Mouse (Mus musculus) cerebellum, postnatal 25 days (tissue): ENCODE data around the gene Chrm4.

Experiments
- DNase-seq, 2 experiments: peaks; one replicate each; pipeline ENCODE4 v3.0.0; 2021; ENCODE audit warnings: mixed read lengths in 2 of 2

Gene Chrm4

DNA sequence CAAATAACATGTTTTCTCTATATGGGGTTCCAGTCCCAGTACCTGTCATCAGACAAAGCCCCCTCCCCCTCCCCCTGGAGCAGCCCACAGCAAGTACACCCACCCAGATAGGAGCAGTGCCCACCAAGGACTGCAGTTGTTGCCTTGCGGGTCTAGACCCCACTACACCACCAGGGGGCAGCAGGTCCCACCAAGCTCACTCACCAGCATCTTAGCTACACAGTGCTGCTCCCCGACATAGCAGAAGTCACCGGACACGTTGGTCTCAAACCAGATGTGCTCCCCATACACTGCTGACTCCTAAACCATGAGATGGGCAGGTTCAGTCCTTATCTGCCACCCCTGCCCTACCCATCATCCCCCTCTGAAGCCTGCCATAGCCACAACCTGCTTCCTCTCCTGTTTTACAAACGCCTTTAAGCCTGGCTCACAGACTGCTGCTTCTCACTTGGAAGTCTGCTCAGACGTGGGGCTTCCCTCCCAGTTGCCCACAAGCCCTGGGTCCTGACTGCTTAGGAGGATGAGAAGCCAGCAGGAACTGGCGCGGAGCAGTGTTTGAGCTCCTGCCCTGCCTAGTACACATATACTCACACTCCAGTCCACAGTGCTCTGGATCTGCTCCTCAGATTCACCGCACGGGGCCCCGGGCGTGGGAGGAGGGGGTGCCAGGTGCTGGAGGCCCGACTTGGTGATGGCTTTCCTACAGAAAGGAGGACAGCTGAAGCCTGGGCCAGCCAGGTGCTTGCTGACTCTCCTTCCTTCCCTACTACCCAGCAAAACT, 17.3 kb downstream of the Chrm4 start:
- peak; percentile 89 to 90 for DNase-seq

GRCm38 (mm10) chr2:91945483-91945882, 18.4 kb downstream of the Chrm4 start, which contains the start of gene Gm9821:
Gm9821 (plus strand) TSS chr2:91945703.
- DNase-seq, result no peak

DNA sequence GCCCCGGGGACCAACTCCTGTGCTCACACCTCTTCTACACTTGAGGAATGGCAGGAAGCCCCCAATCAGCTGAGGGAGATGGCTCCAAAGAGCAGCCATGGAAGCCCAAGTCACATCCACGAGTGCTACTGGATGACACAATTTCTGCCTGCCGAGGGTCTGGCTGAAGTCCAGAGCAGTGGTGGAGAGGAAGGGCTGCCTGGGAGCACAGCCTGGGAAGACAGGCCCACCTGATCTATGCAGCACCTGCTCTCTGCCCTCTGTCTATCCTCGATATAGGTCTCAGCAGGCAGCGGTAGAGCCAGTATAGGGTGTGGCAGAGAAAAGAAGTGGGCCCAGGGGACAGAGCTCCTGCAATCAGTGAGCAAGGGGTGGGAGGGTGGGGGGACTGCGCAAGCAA, 19.8 kb downstream of the Chrm4 start:
- DNase-seq, result peak; percentile 68 to 74

DNA sequence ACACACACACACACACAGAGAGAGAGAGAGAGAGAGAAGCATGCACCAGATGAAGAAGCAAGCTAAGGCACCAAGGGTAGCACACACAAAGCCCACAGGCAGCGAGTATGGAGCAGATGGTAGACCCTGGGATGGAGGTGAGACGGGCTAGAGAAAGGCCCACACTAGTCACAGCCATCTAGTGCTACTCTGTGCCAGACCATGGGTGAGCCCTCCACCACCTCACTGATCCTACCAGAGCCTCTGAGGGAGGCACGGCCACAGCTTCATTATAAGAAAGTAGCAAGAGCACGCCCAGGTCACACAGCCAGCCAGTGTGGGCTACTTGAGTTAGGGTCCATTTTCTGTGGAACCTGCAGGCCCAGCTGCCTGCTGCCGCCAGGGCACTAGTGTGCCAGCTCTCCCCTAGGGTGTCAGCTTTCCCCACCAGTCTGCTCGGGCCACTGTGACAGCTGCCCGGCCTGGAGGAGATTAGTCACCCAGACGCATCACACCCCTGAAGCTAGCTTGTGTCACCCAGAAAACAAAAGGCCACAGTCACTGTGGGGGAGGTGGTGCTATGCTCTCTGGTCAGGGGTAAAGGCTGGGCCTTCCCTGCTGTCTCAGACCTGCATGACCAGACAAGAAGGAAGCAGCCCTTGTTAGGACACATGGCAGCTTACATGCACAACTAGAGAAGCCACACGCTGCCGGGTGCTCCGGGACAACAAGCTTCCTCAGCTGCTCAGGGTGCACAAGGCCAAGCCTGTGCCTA, 20.5 kb downstream of the Chrm4 start:
- DNase-seq, result peak; percentile 68 to 71

GRCm38 (mm10) chr2:91948151-91948509, 21.1 kb downstream of the Chrm4 start:
- DNase-seq, result no peak

DNA sequence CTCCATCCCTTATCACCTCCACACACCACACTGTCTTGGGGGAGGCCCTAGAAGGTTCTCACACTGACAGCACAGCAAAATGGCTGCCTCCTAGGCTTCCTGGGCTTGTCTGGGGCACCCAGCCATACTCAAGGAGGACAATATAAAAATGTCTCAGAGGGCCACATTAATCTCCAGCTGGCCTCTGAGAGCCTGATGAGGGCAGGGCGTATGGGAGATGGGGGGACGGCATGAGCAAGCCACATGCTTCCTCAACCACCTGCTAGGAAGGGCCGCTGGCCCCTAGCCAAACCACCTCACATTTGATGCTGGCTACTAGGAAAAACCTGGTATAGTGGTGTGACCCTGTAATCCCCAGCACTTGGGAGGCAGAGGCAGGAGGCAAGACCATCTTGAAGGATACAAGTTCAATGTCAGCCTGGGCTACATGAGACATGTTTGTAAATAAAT, 21.8 kb downstream of the Chrm4 start:
- peak; percentile 63 to 74 for DNase-seq

DNA sequence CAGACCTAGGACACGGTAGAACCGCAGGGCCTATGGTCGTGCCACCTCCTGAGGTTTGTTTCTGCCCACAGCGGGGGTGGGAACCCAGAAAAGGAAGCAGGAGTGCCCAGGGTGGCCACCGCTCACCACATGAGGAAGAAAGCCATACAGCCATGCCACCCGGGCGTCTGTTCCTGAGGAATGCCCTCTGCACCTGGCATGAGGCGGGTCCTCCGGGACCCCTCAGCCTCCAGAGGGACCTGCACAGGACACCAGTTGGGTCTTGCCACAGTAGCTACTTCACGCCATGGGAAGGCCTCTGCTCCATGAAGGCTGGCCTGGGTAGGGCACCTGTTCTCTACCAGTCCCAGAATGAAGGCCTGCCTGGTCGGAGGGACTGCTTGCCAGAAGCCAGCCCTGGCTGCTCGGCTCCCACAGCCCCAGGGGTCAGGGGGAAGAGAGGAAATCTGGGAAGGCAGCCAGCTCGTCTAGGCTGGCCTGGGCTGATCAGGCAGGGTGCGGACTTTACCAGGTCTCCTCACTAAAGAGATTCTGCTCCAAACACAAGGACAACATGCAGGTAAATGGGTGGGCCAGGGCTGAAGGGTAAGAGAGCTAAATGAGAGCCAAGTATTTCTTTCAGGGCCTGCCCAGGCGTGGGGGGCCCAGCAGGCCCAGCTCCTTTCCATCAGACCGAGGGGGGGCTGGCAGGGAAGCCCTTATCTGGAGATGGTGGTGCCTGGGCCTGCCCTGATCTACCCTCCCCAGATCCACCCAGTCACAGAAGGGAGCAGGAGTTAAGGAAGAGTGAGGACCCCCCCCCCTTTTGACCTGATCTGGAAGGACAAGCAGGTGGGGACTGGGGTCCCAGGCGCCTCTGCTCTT, 22.6 kb downstream of the Chrm4 start:
- DNase-seq, result peak; percentile 86 to 88

GRCm38 (mm10) chr2:91950275-91951085, 23.4 kb downstream of the Chrm4 start:
- DNase-seq, result peak; percentile 85 to 86

- DNase-seq, result peak; percentile 67 to 77
Observed at GRCm38 (mm10) chr2:91953825-91954224, 26.8 kb downstream of the Chrm4 start.

GRCm38 (mm10) chr2:91955121-91955591, 28.1 kb downstream of the Chrm4 start:
- peak; percentile 65 to 66 for DNase-seq

DNA sequence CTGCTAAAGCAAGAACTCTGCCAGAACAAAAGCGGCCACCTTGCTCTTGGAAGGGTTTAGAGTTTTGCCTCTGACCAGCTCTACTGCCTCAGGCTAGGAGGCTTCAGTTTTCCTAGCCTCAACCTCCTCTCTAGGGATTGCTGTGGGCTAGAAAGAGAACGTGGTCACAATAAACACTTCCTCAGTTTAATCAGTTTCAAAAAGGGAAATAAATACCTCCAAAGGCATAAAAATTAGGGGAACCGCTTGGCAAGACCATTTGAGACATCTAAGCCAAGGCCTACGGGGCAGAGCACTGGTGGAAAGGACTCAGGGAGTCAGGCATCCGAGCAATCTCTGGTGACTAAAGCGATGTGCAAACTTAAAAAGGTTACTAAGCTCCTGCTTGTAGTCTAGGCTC, 28.8 kb downstream of the Chrm4 start:
- DNase-seq, result peak in 1 of 2 experiments; percentile 25

GRCm38 (mm10) chr2:91957096-91957495, 30.0 kb downstream of the Chrm4 start:
- DNase-seq, result peak; percentile 61 to 71

- peak in 1 of 2 experiments; percentile 45 for DNase-seq
Observed at GRCm38 (mm10) chr2:91958049-91958448, 31.0 kb downstream of the Chrm4 start.

DNA sequence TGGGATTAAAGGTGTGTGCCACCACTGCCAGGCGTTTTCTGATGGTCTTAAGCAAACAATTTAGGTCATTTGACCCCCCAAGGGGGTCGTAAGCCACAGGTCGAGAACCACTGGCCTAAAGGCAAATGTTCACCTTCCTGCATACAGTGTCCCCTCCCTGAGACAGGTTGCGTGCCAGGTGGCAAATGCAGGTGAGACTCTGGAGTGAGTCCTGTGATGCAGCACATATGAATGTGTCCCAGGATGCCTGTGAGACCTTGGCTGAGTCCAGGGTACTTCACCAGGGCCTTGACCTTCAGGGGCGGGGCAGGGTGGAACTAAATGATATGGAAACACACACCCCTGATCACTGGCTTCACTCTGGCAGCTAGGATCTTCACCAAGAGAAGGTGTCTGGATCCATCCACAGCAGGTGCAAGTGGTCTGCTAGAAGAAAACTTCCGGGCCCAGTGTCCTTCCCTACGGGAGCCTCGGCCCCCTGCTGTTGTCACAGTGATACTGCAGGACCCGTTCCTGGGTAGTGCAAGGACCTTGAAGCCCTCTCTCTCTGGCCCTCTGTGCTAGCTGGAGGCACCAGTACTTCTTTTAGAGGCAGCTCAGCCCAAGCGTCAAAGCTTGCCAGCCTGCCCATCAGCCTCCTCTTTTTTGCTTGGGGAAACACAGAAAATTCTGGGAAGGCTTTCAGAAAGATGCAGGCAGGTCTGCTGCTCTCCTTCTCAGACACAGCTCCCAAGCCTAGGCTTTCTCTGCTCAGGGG, 31.8 kb downstream of the Chrm4 start:
- peak; percentile 68 to 73 for DNase-seq

DNA sequence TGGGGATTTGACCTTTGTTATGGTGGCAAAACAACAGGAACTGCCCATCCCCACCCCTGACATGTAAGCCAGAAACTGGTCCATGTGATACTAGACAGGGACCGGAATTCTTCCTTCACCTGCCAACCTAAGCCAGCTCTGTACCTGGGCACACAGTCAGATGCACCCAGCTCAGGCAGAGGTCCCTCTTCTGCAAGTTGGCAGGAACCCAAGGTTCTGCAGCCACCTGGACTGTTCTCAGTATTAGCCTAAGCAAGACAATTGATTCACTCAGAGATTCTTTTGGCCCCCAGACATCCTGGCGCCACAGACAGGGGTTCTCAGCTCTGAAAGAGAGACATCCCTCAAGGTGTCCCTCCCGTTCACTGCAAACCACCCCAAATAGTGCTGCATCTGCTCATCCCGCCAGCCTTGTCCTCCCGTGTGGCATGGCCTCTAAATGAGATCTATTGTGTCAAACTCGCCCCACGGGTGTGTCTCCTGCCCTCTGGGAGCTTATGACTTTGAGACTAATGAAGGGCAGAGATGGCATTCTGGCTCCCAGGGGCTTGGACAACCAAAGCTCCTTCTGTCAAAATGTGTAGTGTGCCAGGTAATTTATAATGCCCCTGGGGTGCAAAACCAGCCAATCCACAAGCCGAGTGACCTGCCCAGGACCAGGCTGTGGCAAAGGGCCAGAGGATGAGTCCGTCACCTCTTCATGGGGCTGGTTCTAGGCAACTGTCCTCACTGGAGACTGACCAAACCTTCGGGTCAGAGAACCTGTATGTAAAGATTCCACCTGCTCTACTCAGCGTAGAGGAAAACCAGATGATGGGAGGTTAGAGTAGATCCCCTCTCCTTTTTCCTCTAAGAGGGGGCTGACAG, 32.7 kb downstream of the Chrm4 start:
- peak; percentile 88 to 93 for DNase-seq

- DNase-seq, result peak in 1 of 2 experiments; percentile 52
Observed at GRCm38 (mm10) chr2:91960459-91960858, 33.4 kb downstream of the Chrm4 start.

GRCm38 (mm10) chr2:91961901-91962761, 35.1 kb downstream of the Chrm4 start:
- peak; percentile 52 to 60 for DNase-seq

DNA sequence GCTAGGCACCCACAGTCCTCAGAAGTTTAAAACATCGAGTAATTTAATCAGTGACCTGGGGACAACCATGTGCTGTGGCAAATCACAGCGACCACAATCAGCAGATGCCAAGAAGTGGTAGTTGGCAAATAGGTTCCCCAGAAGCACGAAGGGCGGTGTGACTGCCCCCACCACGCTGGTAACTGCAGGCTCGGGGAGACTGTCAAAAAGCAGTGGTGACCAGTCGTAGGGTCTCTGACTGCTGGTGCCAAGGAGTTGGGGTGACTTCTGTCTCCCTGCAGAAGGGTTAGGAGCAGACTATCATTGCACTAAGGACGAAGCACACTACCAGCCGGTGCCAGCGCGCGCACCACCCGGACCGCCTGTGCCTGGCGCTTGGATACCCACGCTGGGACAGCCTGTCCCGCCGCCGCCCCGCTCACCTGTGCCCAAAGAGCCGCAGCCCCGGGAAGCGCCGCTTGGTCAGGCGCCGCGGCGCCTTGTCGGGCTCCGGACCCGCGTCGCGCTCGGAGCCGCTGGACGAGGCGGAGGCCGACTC, 35.9 kb downstream of the Chrm4 start:
- peak; percentile 71 to 72 for DNase-seq
